In the genomic region with DNA sequence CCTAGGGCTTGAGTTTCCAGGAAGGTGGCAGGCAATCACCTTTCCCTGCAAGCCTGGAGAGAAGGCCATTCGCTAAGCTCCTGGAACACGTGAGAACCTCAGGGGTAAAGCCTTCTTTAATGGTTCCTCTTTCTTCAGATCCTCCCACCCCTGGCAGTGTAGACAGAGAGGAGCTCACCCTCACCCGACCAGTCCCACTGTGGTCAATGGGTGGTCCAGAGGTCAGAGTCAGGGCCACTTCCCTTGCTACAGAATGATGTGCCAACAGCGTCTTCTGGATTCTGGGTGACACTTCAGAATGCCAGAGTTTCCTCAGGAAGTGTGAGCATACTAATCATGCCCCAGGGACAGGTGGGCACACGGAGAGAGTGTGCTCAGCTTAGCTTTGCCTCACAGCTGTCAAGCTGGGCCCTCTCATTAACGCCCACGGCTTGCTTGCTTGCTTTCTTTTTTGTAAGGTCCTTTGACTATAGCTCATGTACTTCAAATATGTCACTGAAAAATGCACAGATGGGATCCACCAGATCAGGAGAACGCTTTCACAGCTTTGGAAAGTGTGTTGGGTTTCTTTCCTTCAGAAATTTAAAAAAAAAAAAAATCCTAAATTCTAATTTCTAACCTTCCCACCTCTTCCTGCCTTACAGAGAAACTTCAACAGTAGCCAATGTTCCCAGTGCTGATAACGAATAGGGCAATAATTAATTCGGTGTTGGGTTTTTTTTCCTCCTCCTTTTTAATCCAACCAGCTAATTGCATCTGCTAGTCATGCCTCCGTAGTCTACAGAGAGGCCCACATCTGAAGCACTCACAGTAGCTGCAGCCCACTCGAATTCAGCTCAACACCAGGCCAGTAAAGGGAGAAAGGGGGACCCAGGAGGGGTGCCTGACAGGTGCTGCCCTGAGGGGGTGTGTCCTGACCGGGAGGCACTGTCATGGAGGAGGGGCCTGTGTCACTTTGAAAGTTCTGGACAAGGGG, we compare ENCODE assay signal across 10 mouse cellular contexts.
DNase-seq lines count a peak whose midpoint lies in the region; ATAC-seq lines count a peak whose summit lies in the region.
"Had no signal": no experiment of that assay in that cellular context is flagged by ENCODE, and none has a peak within 500 bp of the region (broad histone marks: within the 10 kb centered on the region; RNA-seq: fewer than 3 reads in every experiment).

No protein-coding gene starts in this region.

- no peaks in the 10 kb centered on the region for H3K9me3 ChIP-seq in kidney, embryonic 16.5 days (ENCODE audit: low read length)
- H3K9me3 ChIP-seq in hindbrain, embryonic 15.5 days: no peaks in the 10 kb centered on the region
- H3K9me3 ChIP-seq in midbrain, embryonic 16.5 days (replicated peaks; ENCODE audit: control insufficient read depth, low read length, poor library complexity, severe bottlenecking): no peaks in the 10 kb centered on the region

- H3K4me3 ChIP-seq in kidney, embryonic 16.5 days (ENCODE audit: low read length): no peak overlapping the region
- no peak overlapping the region for H3K4me3 ChIP-seq in hindbrain, embryonic 15.5 days
- no peak overlapping the region for H3K4me3 ChIP-seq in midbrain, embryonic 16.5 days (ENCODE audit: low read depth, low read length)

- H3K4me2 ChIP-seq in kidney, embryonic 16.5 days (replicated peaks; ENCODE audit: low read depth, low read length): no peak overlapping the region
- H3K4me2 ChIP-seq in hindbrain, embryonic 15.5 days: no peak overlapping the region
- no peak overlapping the region for H3K4me2 ChIP-seq in midbrain, embryonic 16.5 days (ENCODE audit: low read length)

- no peak overlapping the region for H3K9ac ChIP-seq in kidney, embryonic 16.5 days (replicated peaks; ENCODE audit: low read length)
- H3K9ac ChIP-seq in hindbrain, embryonic 15.5 days: no peak overlapping the region
- no peak overlapping the region for H3K9ac ChIP-seq in midbrain, embryonic 16.5 days (ENCODE audit: low read depth, low read length)
- H3K9ac ChIP-seq: liver, embryonic 14.5 days had no signal

- DNase-seq in kidney, postnatal 25 days: no peak
- DNase-seq in spleen, postnatal 10 days (ENCODE audit: low spot score in 2 of 2): no peak
- no peak for DNase-seq in lung, postnatal 14 days
- DNase-seq: cerebellum, postnatal 10 days had no signal

- no peaks in the 10 kb centered on the region for H3K27me3 ChIP-seq in kidney, embryonic 16.5 days (ENCODE audit: insufficient read depth, low read length)
- H3K27me3 ChIP-seq in hindbrain, embryonic 15.5 days: no peaks in the 10 kb centered on the region
- H3K27me3 ChIP-seq in midbrain, embryonic 16.5 days (ENCODE audit: control insufficient read depth, insufficient read depth, low read depth, low read length): no peaks in the 10 kb centered on the region

- no peaks in the 10 kb centered on the region for H3K36me3 ChIP-seq in kidney, embryonic 16.5 days (ENCODE audit: insufficient read depth, low read length)
- no peaks in the 10 kb centered on the region for H3K36me3 ChIP-seq in hindbrain, embryonic 15.5 days
- H3K36me3 ChIP-seq in midbrain, embryonic 16.5 days (ENCODE audit: control insufficient read depth, insufficient read depth, low read length): no peaks in the 10 kb centered on the region

- peak; percentile 55 for ATAC-seq in kidney, embryonic 16.5 days (ENCODE audit: low FRiP score, low TSS enrichment)
- ATAC-seq in common myeloid progenitor, adult 5-6 weeks (replicated peaks; ENCODE audit: low read depth, poor library complexity, severe bottlenecking): peak; percentile 88
- peak; percentile 49; the same call in 1 of the 2 replicates for ATAC-seq in hindbrain, embryonic 15.5 days (ENCODE audit: low FRiP score, low read depth)
- peak; percentile 34; the same call in 1 of the 2 replicates for ATAC-seq in midbrain, embryonic 16.5 days
- no peak for ATAC-seq in activated CD4-positive, CD25-positive, alpha-beta regulatory T cell, adult 4 months

- peaks cover 18% of the 10 kb centered on the region for H3K4me1 ChIP-seq in kidney, embryonic 16.5 days (ENCODE audit: insufficient read depth, low read length)
- H3K4me1 ChIP-seq in hindbrain, embryonic 15.5 days (replicated peaks): peaks cover 11% of the 10 kb centered on the region
- peaks cover 6% of the 10 kb centered on the region for H3K4me1 ChIP-seq in midbrain, embryonic 16.5 days (ENCODE audit: control insufficient read depth, insufficient read depth, low read length)

- peak overlapping the region; percentile 49; the same call in 1 of the 2 replicates for H3K27ac ChIP-seq in kidney, embryonic 16.5 days (ENCODE audit: low read length)
- no peak overlapping the region for H3K27ac ChIP-seq in hindbrain, embryonic 15.5 days (replicated peaks)
- H3K27ac ChIP-seq in midbrain, embryonic 16.5 days (ENCODE audit: low read length): peak overlapping the region; percentile 30; the same call in 1 of the 2 replicates
- H3K27ac ChIP-seq: liver, embryonic 14.5 days had no signal

- 35% methylated on average over 13 of the region's 13 CpGs for WGBS in kidney, embryonic 16.5 days
- 50% methylated on average over 13 of the region's 13 CpGs for WGBS in hindbrain, embryonic 15.5 days
- WGBS in midbrain, embryonic 16.5 days: 46% methylated on average over 13 of the region's 13 CpGs
